Mouse (Mus musculus): ENCODE results near the gene Fat1. TPM values are rescaled to one million over a fixed set of nuclear protein-coding genes. Genes with fewer than 3 reads are reported as not detected.

Gene Fat1
- 16.5 and 18.8 TPM in 2 replicates for polyA plus RNA-seq (2015; fragmentation: Nextera tagmentation; extraction: Ambion mirVana)

GRCm38 (mm10) chr8:44934850-44935497, at the start of gene Fat1:
Fat1 (plus strand) TSS chr8:44935447.
- H3K9me3 ChIP-seq (ENCODE audit: control insufficient read depth, low read length) = no peaks in the 10 kb centered on the region
- peaks cover 8% of the 10 kb centered on the region for H3K4me1 ChIP-seq (replicated peaks; ENCODE audit: control insufficient read depth, insufficient read depth, low read length)
- WGBS = under 1% methylated on average over 47 of the region's 49 CpGs
- peak within 1 kb of the TSS; percentile 81 for H3K4me2 ChIP-seq (ENCODE audit: low read depth, low read length)
- no peaks in the 10 kb centered on the region for H3K36me3 ChIP-seq (ENCODE audit: control insufficient read depth, insufficient read depth, low read length)
- H3K27me3 ChIP-seq (ENCODE audit: control insufficient read depth, insufficient read depth, low read depth, low read length) = no peaks in the 10 kb centered on the region
- peak within 1 kb of the TSS; percentile 83 for H3K4me3 ChIP-seq (ENCODE audit: low read length)
- H3K27ac ChIP-seq (ENCODE audit: low read length) = peak within 1 kb of the TSS; percentile 99
- ATAC-seq (ENCODE audit: low read depth) = peak; percentile 80
- H3K9ac ChIP-seq (ENCODE audit: low read length) = peak within 1 kb of the TSS; percentile 80

DNA sequence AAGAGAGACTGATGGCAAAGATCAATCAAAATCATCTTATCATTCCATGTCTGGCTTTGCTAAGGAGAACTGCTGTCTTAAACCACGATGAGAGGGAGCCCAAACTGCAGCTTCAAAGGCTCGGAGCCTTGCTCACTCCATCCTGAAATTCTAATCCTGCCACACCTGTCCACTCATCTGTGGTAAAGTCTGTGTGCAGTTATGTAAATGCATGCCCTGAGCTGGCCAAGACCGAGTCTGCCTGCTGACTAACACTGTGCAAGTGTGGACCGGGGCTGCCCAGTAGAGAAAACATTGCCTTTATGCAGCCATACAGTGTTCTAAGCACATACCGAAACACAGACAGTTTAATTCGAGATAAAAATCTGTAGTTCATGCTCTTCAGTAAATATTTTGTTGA, 40.6 kb upstream of the Fat1 start:
- Histone ChIP-seq H3K36me3 (ENCODE audit: control insufficient read depth, insufficient read depth, low read length) (no peaks in the 10 kb centered on the region), H3K9ac (ENCODE audit: low read length) (no peak overlapping the region), H3K27me3 (ENCODE audit: control insufficient read depth, insufficient read depth, low read depth, low read length) (no peaks in the 10 kb centered on the region), H3K27ac (ENCODE audit: low read length) (no peak overlapping the region), H3K4me1 (replicated peaks; ENCODE audit: control insufficient read depth, insufficient read depth, low read length) (no peaks in the 10 kb centered on the region), H3K4me2 (ENCODE audit: low read depth, low read length) (no peak overlapping the region), H3K9me3 (ENCODE audit: control insufficient read depth, low read length) (no peaks in the 10 kb centered on the region), H3K4me3 (ENCODE audit: low read length) (no peak overlapping the region)
- 35% methylated on average over 6 of the region's 6 CpGs for WGBS
- no peak for ATAC-seq (ENCODE audit: low read depth)

- H3K4me3 ChIP-seq (ENCODE audit: low read length) = no peak overlapping the region
- H3K4me1 ChIP-seq (replicated peaks; ENCODE audit: control insufficient read depth, insufficient read depth, low read length) = no peaks in the 10 kb centered on the region
- H3K4me2 ChIP-seq (ENCODE audit: low read depth, low read length) = no peak overlapping the region
- WGBS = 48% methylated on average over 12 of the region's 12 CpGs
- H3K9me3 ChIP-seq (ENCODE audit: control insufficient read depth, low read length) = no peaks in the 10 kb centered on the region
- H3K27me3 ChIP-seq (ENCODE audit: control insufficient read depth, insufficient read depth, low read depth, low read length) = no peaks in the 10 kb centered on the region
- H3K36me3 ChIP-seq (ENCODE audit: control insufficient read depth, insufficient read depth, low read length) = no peaks in the 10 kb centered on the region
- ATAC-seq (ENCODE audit: low read depth) = no peak
- H3K27ac ChIP-seq (ENCODE audit: low read length) = no peak overlapping the region
- H3K9ac ChIP-seq (ENCODE audit: low read length) = no peak overlapping the region
Observed at GRCm38 (mm10) chr8:44899575-44899991, 35.7 kb upstream of the Fat1 start.

- 70% methylated on average over 12 of the region's 12 CpGs for whole genome bisulfite sequencing
Observed at GRCm38 (mm10) chr8:44911126-44911903, 23.9 kb upstream of the Fat1 start.

DNA sequence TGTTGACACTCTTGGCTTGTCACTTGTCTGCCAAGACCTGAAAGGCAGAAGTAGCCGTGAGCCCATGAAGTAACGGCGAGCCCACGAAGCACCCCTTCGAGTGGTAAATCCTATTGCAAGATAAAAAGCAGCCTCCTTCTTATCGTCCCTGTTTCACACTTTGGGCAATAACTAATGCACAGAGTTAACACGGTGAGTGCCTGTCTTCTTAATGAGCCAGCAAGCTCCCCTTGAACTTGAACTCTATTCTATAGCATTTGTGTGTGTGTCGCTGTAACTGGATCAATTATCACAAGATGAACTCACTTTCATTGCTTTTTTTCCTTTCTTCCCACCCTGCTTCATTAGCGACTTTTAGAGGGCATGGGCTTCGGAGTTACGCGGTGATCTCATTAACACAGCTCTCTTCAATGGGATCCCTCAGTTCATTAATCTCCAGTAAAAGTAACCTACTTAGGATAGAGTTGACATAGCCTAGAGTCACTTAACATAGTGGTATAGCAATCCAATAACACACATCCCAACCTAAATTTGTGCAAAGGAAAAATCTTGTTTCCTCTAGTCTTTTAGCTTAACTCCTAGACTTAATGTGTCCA, 15.7 kb upstream of the Fat1 start:
- no peak for ATAC-seq (ENCODE audit: low read depth)
- H3K9ac ChIP-seq (ENCODE audit: low read length) = no peak overlapping the region
- no peak overlapping the region for H3K27ac ChIP-seq (ENCODE audit: low read length)
- no peaks in the 10 kb centered on the region for H3K9me3 ChIP-seq (ENCODE audit: control insufficient read depth, low read length)
- H3K36me3 ChIP-seq (ENCODE audit: control insufficient read depth, insufficient read depth, low read length) = no peaks in the 10 kb centered on the region
- no peak overlapping the region for H3K4me3 ChIP-seq (ENCODE audit: low read length)
- 87% methylated on average over 12 of the region's 12 CpGs for WGBS
- no peaks in the 10 kb centered on the region for H3K27me3 ChIP-seq (ENCODE audit: control insufficient read depth, insufficient read depth, low read depth, low read length)
- no peak overlapping the region for H3K4me2 ChIP-seq (ENCODE audit: low read depth, low read length)
- H3K4me1 ChIP-seq (replicated peaks; ENCODE audit: control insufficient read depth, insufficient read depth, low read length) = no peaks in the 10 kb centered on the region

More at GRCm38 (mm10) chr8:44911126-44911903, 23.9 kb upstream of the Fat1 start:
- Histone ChIP-seq H3K4me1 (replicated peaks; ENCODE audit: control insufficient read depth, insufficient read depth, low read length) (no peaks in the 10 kb centered on the region), H3K36me3 (ENCODE audit: control insufficient read depth, insufficient read depth, low read length) (no peaks in the 10 kb centered on the region), H3K27me3 (ENCODE audit: control insufficient read depth, insufficient read depth, low read depth, low read length) (no peaks in the 10 kb centered on the region), H3K9me3 (ENCODE audit: control insufficient read depth, low read length) (no peaks in the 10 kb centered on the region), H3K27ac (ENCODE audit: low read length) (no peak overlapping the region), H3K4me3 (ENCODE audit: low read length) (no peak overlapping the region), H3K9ac (ENCODE audit: low read length) (no peak overlapping the region), H3K4me2 (ENCODE audit: low read depth, low read length) (no peak overlapping the region)
- ATAC-seq (ENCODE audit: low read depth) = no peak

DNA sequence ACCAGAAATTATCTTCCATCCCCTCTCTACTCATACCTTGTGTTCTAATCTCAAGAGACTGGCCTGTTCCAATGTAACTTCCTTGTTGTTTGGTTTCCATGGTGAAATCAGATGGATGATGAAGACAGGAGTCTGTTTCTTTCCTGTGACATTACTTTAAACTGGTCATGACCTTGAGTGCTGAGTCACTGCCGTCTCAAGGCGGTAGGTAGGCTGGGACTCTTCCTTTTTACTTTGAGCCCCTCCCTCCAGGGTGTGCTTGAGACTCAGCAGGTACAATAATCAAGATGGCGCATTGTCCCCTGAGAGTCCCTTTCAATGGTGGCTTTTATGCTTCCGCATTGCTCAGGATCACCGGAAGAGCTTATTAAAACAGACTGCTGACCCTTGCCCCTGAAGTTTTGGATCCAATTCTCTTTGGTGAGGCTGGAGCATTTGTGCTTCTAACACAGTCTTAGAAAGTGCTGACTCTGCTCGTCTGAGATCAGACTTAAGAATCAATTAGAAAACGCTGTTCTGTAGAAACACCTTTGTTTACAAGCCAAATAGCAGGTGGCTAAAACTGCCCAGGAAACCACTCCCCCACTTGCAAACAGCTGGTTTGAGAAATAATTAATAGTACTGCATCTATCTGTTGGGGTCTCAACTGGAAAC, 14.7 kb upstream of the Fat1 start:
- H3K36me3 ChIP-seq (ENCODE audit: control insufficient read depth, insufficient read depth, low read length) = no peaks in the 10 kb centered on the region
- H3K9ac ChIP-seq (ENCODE audit: low read length) = no peak overlapping the region
- H3K4me3 ChIP-seq (ENCODE audit: low read length) = no peak overlapping the region
- no peaks in the 10 kb centered on the region for H3K9me3 ChIP-seq (ENCODE audit: control insufficient read depth, low read length)
- H3K27me3 ChIP-seq (ENCODE audit: control insufficient read depth, insufficient read depth, low read depth, low read length) = no peaks in the 10 kb centered on the region
- no peak for ATAC-seq (ENCODE audit: low read depth)
- WGBS = 66% methylated on average over 7 of the region's 7 CpGs
- H3K4me1 ChIP-seq (replicated peaks; ENCODE audit: control insufficient read depth, insufficient read depth, low read length) = no peaks in the 10 kb centered on the region
- H3K27ac ChIP-seq (ENCODE audit: low read length) = no peak overlapping the region
- no peak overlapping the region for H3K4me2 ChIP-seq (ENCODE audit: low read depth, low read length)

DNA sequence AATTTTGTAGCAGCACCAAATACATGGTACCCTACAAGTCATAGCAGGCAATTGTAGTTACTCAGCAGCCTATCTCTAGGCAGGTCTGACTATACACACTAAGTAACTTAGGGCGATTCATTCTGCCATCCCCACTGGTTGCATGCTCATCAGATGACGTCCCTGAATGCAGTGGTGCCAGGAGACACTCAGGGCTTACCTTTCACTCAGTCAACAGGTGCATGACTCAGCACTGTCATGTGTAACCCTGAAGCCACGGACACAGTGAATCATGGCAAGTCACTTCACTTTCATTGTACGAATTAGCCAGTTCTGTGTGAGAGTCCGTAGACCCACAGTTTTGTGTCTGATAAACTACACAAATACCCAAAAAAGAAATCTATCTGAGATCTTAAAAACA, 10.3 kb upstream of the Fat1 start:
- Histone ChIP-seq H3K4me1 (replicated peaks; ENCODE audit: control insufficient read depth, insufficient read depth, low read length) (no peaks in the 10 kb centered on the region), H3K27ac (ENCODE audit: low read length) (no peak overlapping the region), H3K9me3 (ENCODE audit: control insufficient read depth, low read length) (peaks cover 4% of the 10 kb centered on the region; the same call in 1 of the 2 replicates), H3K36me3 (ENCODE audit: control insufficient read depth, insufficient read depth, low read length) (no peaks in the 10 kb centered on the region), H3K9ac (ENCODE audit: low read length) (no peak overlapping the region), H3K4me3 (ENCODE audit: low read length) (no peak overlapping the region), H3K27me3 (ENCODE audit: control insufficient read depth, insufficient read depth, low read depth, low read length) (no peaks in the 10 kb centered on the region), H3K4me2 (ENCODE audit: low read depth, low read length) (no peak overlapping the region)
- 88% methylated on average over 5 of the region's 5 CpGs for WGBS
- no peak for ATAC-seq (ENCODE audit: low read depth)

- Histone ChIP-seq H3K4me3 (ENCODE audit: low read length) (no peak overlapping the region), H3K27ac (ENCODE audit: low read length) (no peak overlapping the region), H3K27me3 (ENCODE audit: control insufficient read depth, insufficient read depth, low read depth, low read length) (no peaks in the 10 kb centered on the region), H3K9me3 (ENCODE audit: control insufficient read depth, low read length) (peaks cover 4% of the 10 kb centered on the region; the same call in 1 of the 2 replicates), H3K36me3 (ENCODE audit: control insufficient read depth, insufficient read depth, low read length) (no peaks in the 10 kb centered on the region), H3K4me2 (ENCODE audit: low read depth, low read length) (no peak overlapping the region), H3K9ac (ENCODE audit: low read length) (no peak overlapping the region), H3K4me1 (replicated peaks; ENCODE audit: control insufficient read depth, insufficient read depth, low read length) (0 out of 2 replicates have a peak, but pooled peaks cover 4% of the 10 kb centered on the region)
- WGBS = 89% methylated on average over 3 of the region's 3 CpGs
- ATAC-seq (ENCODE audit: low read depth) = no peak
Observed at GRCm38 (mm10) chr8:44930058-44930457, 5.2 kb upstream of the Fat1 start.

Measured in lung, embryonic 16.5 days (tissue).